Mouse (Mus musculus) MEL (cell line): ENCODE measurements around the gene Gss. TPM values are rescaled to one million over a fixed set of nuclear protein-coding genes. Genes with fewer than 3 reads are reported as not detected.

Experiments used
- DNase-seq: peaks from one replicate; pipeline ENCODE4 v3.0.0; 2011; ENCODE audit warnings: low read depth, low spot score
- H3K27ac ChIP-seq: 2 replicates; pipeline ENCODE4 v1.5.1; 2012; ENCODE audit warnings: low read depth, mild to moderate bottlenecking, control low read depth, low read length, moderate library complexity; ENCODE audit not compliant: control insufficient read depth
- H3K27me3 ChIP-seq, 2 experiments: fragments of 150-350 bp in 1 of 2; sonication (generic) in 1 of 2; 2 replicates each; pipeline ENCODE4 v1.6.1; 2012; ENCODE audit warnings: low read length in 2 of 2, mild to moderate bottlenecking in 2 of 2, improper control_type of control experiment in 1 of 2, moderate library complexity in 1 of 2; ENCODE audit not compliant: insufficient read depth in 2 of 2, control insufficient read depth in 1 of 2
- H3K36me3 ChIP-seq, 2 experiments: 2 replicates each; pipeline ENCODE4 v1.6.1; 2012 to 2014; ENCODE audit warnings: low read length in 2 of 2, improper control_type of control experiment in 1 of 2, inconsistent platforms in 1 of 2, mild to moderate bottlenecking in 1 of 2; ENCODE audit not compliant: insufficient read depth in 2 of 2, control insufficient read depth in 1 of 2
- H3K4me1 ChIP-seq, 2 experiments: fragments of 150-350 bp in 1 of 2; sonication (generic) in 1 of 2; 2 replicates each; pipeline ENCODE4 v1.6.1; 2012; ENCODE audit warnings: low read length in 2 of 2, improper control_type of control experiment in 1 of 2, mild to moderate bottlenecking in 1 of 2; ENCODE audit not compliant: insufficient read depth in 2 of 2, control insufficient read depth in 1 of 2
- H3K4me3 ChIP-seq, 2 experiments: fragments of 150-350 bp in 1 of 2; sonication (generic) in 1 of 2; 2 replicates each; pipeline ENCODE4 v1.5.1; 2012; ENCODE audit warnings: low read depth in 2 of 2, low read length in 2 of 2, mild to moderate bottlenecking in 2 of 2, moderate library complexity in 2 of 2, control low read depth in 1 of 2, improper control_type of control experiment in 1 of 2; ENCODE audit not compliant: control insufficient read depth in 1 of 2, insufficient read depth in 1 of 2
- H3K79me2 ChIP-seq: 2 replicates; pipeline ENCODE4 v1.6.1; 2012; ENCODE audit warnings: mild to moderate bottlenecking, low read length, moderate library complexity; ENCODE audit not compliant: control insufficient read depth, poor library complexity, insufficient read depth
- H3K9ac ChIP-seq: 2 replicates; pipeline ENCODE4 v1.6.1; 2012; ENCODE audit warnings: low read depth, mild to moderate bottlenecking, control low read depth, low read length, moderate library complexity; ENCODE audit not compliant: control insufficient read depth, poor library complexity, severe bottlenecking
- H3K9me3 ChIP-seq: fragments of 150-350 bp; sonication (generic); replicated peaks from 2 replicates; pipeline ENCODE4 v1.6.1; 2012; ENCODE audit warnings: mild to moderate bottlenecking, low read length, improper control_type of control experiment, moderate library complexity; ENCODE audit not compliant: insufficient read depth
- BHLHE40 ChIP-seq: IDR thresholded peaks from 2 replicates; pipeline ENCODE4 v1.6.1; 2012; ENCODE audit warnings: low read depth, mild to moderate bottlenecking, inconsistent platforms, low read length, improper control_type of control experiment, borderline replicate concordance
- CHD1 ChIP-seq: IDR thresholded peaks from 2 replicates; pipeline ENCODE4 v1.6.1; 2012; ENCODE audit warnings: low read depth, mild to moderate bottlenecking, inconsistent platforms, low read length, improper control_type of control experiment
- CTCF ChIP-seq, 3 experiments: IDR thresholded peaks in 2 of 3; conservative IDR thresholded peaks in 1 of 3; 2 replicates each; pipeline ENCODE4 v1.5.1; 2011 to 2012; ENCODE audit warnings: low read length in 3 of 3, low read depth in 2 of 3, mild to moderate bottlenecking in 2 of 3, improper control_type of control experiment in 1 of 3, inconsistent platforms in 1 of 3, mixed read lengths in 1 of 3, moderate library complexity in 1 of 3; ENCODE audit not compliant: control insufficient read depth in 1 of 3, insufficient read depth in 1 of 3, poor library complexity in 1 of 3, severe bottlenecking in 1 of 3
- E2F4 ChIP-seq: IDR thresholded peaks from 2 replicates; pipeline ENCODE4 v1.6.1; 2011; ENCODE audit warnings: low read depth, low read length, improper control_type of control experiment, borderline replicate concordance
- EP300 ChIP-seq, 2 experiments: IDR thresholded peaks; 2 replicates each; pipeline ENCODE4 v1.6.1; 2011; ENCODE audit warnings: improper control_type of control experiment in 2 of 2, low read length in 2 of 2, low read depth in 1 of 2, mild to moderate bottlenecking in 1 of 2
- ETS1 ChIP-seq: IDR thresholded peaks from 2 replicates; pipeline ENCODE4 v1.6.1; 2012; ENCODE audit warnings: low read depth, mild to moderate bottlenecking, inconsistent platforms, low read length, improper control_type of control experiment, moderate library complexity
- GATA1 ChIP-seq: IDR thresholded peaks from 2 replicates; pipeline ENCODE4 v1.6.1; 2011; ENCODE audit warnings: low read depth, low read length, improper control_type of control experiment
- KAT2A ChIP-seq: conservative IDR thresholded peaks from 2 replicates; pipeline ENCODE4 v1.6.1; 2012; ENCODE audit warnings: low read depth, low read length, improper control_type of control experiment, inconsistent platforms
- MAFK ChIP-seq: IDR thresholded peaks from 2 replicates; pipeline ENCODE4 v1.6.1; 2011; ENCODE audit warnings: low read depth, mild to moderate bottlenecking, low read length, improper control_type of control experiment, borderline replicate concordance
- MAX ChIP-seq: IDR thresholded peaks from 2 replicates; pipeline ENCODE4 v1.6.1; 2011; ENCODE audit warnings: low read length, improper control_type of control experiment
- MAZ ChIP-seq: IDR thresholded peaks from 2 replicates; pipeline ENCODE4 v1.6.1; 2012; ENCODE audit warnings: low read depth, mild to moderate bottlenecking, inconsistent platforms, low read length, improper control_type of control experiment
- MEF2A ChIP-seq: IDR thresholded peaks from 2 replicates; pipeline ENCODE4 v1.6.1; 2014; ENCODE audit warnings: low read depth, mild to moderate bottlenecking, inconsistent platforms, low read length, improper control_type of control experiment; ENCODE audit not compliant: poor library complexity, insufficient replicate concordance, severe bottlenecking; ENCODE audit errors: extremely low read depth
- MXI1 ChIP-seq: IDR thresholded peaks from 2 replicates; pipeline ENCODE4 v1.6.1; 2011; ENCODE audit warnings: mild to moderate bottlenecking, low read depth, low read length, improper control_type of control experiment
- MYB ChIP-seq: IDR thresholded peaks from 2 replicates; pipeline ENCODE4 v1.6.1; 2011; ENCODE audit warnings: mild to moderate bottlenecking, low read depth, low read length, improper control_type of control experiment
- NELFE ChIP-seq: IDR thresholded peaks from 2 replicates; pipeline ENCODE4 v1.6.1; 2011; ENCODE audit warnings: low read depth, low read length, improper control_type of control experiment
- NRF1 ChIP-seq: IDR thresholded peaks from 2 replicates; pipeline ENCODE4 v1.6.1; 2014; ENCODE audit warnings: low read depth, mild to moderate bottlenecking, inconsistent platforms, low read length, improper control_type of control experiment, moderate library complexity; ENCODE audit not compliant: poor library complexity, insufficient read depth, severe bottlenecking
- POLR2A ChIP-seq, 2 experiments: IDR thresholded peaks; 2 replicates each; pipeline ENCODE4 v1.6.1; 2011 to 2012; ENCODE audit warnings: low read length in 2 of 2, mild to moderate bottlenecking in 2 of 2, control low read depth in 1 of 2, improper control_type of control experiment in 1 of 2, low read depth in 1 of 2, moderate library complexity in 1 of 2; ENCODE audit not compliant: control insufficient read depth in 1 of 2, insufficient read depth in 1 of 2, poor library complexity in 1 of 2
- RAD21 ChIP-seq: IDR thresholded peaks from 2 replicates; pipeline ENCODE4 v1.6.1; 2011; ENCODE audit warnings: mild to moderate bottlenecking, low read depth, low read length, improper control_type of control experiment
- RCOR1 ChIP-seq: IDR thresholded peaks from 2 replicates; pipeline ENCODE4 v1.6.1; 2012; ENCODE audit warnings: low read depth, mild to moderate bottlenecking, inconsistent platforms, low read length, improper control_type of control experiment
- SIN3A ChIP-seq: IDR thresholded peaks from 2 replicates; pipeline ENCODE4 v1.6.1; 2012; ENCODE audit warnings: low read length, improper control_type of control experiment, inconsistent platforms
- TAL1 ChIP-seq: IDR thresholded peaks from 2 replicates; pipeline ENCODE4 v1.6.1; 2012; ENCODE audit warnings: mild to moderate bottlenecking, inconsistent platforms, low read length, moderate library complexity, mixed read lengths
- TBP ChIP-seq: IDR thresholded peaks from 2 replicates; pipeline ENCODE4 v1.8.0; 2011; ENCODE audit warnings: low read depth, low read length, improper control_type of control experiment
- TCF12 ChIP-seq: IDR thresholded peaks from 2 replicates; pipeline ENCODE4 v1.6.1; 2014; ENCODE audit warnings: low read depth, mild to moderate bottlenecking, inconsistent platforms, low read length, improper control_type of control experiment, moderate library complexity
- USF1 ChIP-seq: IDR thresholded peaks from 2 replicates; pipeline ENCODE4 v1.6.1; 2014; ENCODE audit warnings: low read depth, mild to moderate bottlenecking, inconsistent platforms, low read length, improper control_type of control experiment, moderate library complexity
- ZMIZ1 ChIP-seq: IDR thresholded peaks from 2 replicates; pipeline ENCODE4 v1.6.1; 2012; ENCODE audit warnings: low read depth, mild to moderate bottlenecking, inconsistent platforms, low read length, improper control_type of control experiment, moderate library complexity
- polyA plus RNA-seq, 2 experiments: library from polyadenylated mRNA; stranded (reverse) in 1 of 2; unstranded in 1 of 2; fragments of >175 nt in 1 of 2; fragments of >200 nt in 1 of 2; gene quantifications; 2 replicates each; pipeline versions ENCODE4 v1.2.1 to v1.2.4; 2012; ENCODE audit warnings: low replicate concordance in 2 of 2, low read depth in 1 of 2; ENCODE audit not compliant: insufficient read length in 2 of 2, insufficient read depth in 1 of 2, missing spikeins in 1 of 2
- total RNA-seq: library from RNA; depleted of rRNA; stranded (reverse); fragments of 300-350 nt; gene quantifications from 2 replicates; pipeline ENCODE4 v1.2.3, GENCODE M21; 2012

The Gss gene
- total and polyA plus RNA-seq, 3 experiments = 21.9 to 24.0 TPM; not detected in 1

DNA sequence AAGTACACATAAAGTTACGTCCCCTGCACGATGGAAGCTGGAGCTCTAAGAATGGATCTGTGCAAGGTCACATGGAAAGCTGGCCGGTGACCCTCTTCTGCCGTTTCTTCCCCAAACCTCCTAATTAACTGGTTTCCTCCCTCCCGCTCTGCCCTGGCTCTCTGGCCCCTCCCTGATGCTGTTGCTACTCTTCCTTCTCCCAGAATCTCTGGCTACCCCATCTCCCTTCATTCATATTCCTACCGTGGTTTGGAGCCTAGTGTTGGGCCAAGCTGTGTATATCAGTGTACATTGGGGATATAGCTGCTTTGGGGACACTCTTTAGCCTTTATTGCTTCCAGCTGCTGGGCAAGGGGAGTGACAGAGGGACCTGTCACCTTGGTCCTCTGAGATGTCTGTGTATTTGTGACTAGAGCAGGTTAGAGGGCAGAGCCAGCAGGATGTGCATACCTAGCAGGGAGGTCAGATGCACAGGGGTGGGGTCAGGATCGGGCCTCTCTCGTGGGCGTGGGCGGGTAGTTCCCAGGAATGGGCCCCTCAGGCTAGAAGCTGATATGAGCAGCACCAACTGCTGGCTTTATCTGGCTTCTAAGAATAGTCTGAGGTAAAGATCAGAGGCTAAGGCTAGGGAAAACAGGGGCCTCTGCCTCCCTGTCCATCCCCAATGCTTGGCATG is 12.1 kb upstream of the Gss start:
- peak; percentile 61 for TF ChIP-seq RCOR1
- no peak for TF ChIP-seq TAL1
- TF ChIP-seq KAT2A = no peak
- peak; percentile 96; the same call in 1 of the 2 replicates for TF ChIP-seq MEF2A
- TF ChIP-seq NELFE = no peak
- 0 out of 2 replicates have a peak, but pooled peaks have one; percentile 52 for TF ChIP-seq ZMIZ1
- TF ChIP-seq MYB = peak; percentile 72
- no peak for TF ChIP-seq MAFK
- no peak for TF ChIP-seq E2F4
- peak; percentile 65 for TF ChIP-seq GATA1
- TF ChIP-seq TBP = no peak
- peak; percentile 87 to 89 for TF ChIP-seq EP300 (IDR thresholded peaks at IDR 0.05; ENCODE audit: low read depth in 1 of 2, low read length in 2 of 2)
- TF ChIP-seq SIN3A = peak; percentile 68
- TF ChIP-seq RAD21 = no peak
- TF ChIP-seq MAX = no peak
- TF ChIP-seq CHD1 = no peak
- 0 out of 2 replicates have a peak, but pooled peaks have one; percentile 46 for TF ChIP-seq MAZ
- TF ChIP-seq USF1 = peak; percentile 6; the same call in 1 of the 2 replicates
- TF ChIP-seq BHLHE40 = 0 out of 2 replicates have a peak, but pooled peaks have one; percentile 7
- no peak for TF ChIP-seq NRF1
- peak; percentile 39; the same call in 1 of the 2 replicates for TF ChIP-seq MXI1
- peak; percentile 73; the same call in 1 of the 2 replicates for TF ChIP-seq TCF12
- no peak for TF ChIP-seq CTCF (IDR thresholded peaks at IDR 0.05 in 2 of 3, conservative IDR thresholded peaks at IDR 0.05 in 1 of 3; ENCODE audit: control insufficient read depth in 1 of 3, insufficient read depth in 1 of 3, low read depth in 2 of 3, low read length in 3 of 3, poor library complexity in 1 of 3, severe bottlenecking in 1 of 3)
- 0 out of 4 replicates have a peak, but pooled peaks of 1 of the 2 experiments have one; percentile 31 for TF ChIP-seq POLR2A (IDR thresholded peaks at IDR 0.05; ENCODE audit: control insufficient read depth in 1 of 2, insufficient read depth in 1 of 2, low read depth in 1 of 2, low read length in 2 of 2, poor library complexity in 1 of 2)
- peak; percentile 79 for TF ChIP-seq ETS1
- H3K9me3 ChIP-seq = no peaks in the 10 kb centered on the region
- peaks cover 12 to 18% of the 10 kb centered on the region in 2 experiments for H3K4me1 ChIP-seq
- peak; percentile 58 for DNase-seq
- peak overlapping the region; percentile 66 for H3K9ac ChIP-seq
- H3K36me3 ChIP-seq = peaks cover 0 to 16% of the 10 kb centered on the region in 2 experiments; a peak in 2 of 4 replicates
- H3K27ac ChIP-seq = peak overlapping the region; percentile 82
- no peaks in the 10 kb centered on the region for H3K79me2 ChIP-seq
- peak overlapping the region; percentile 40 to 49 for H3K4me3 ChIP-seq
- no peaks in the 10 kb centered on the region for H3K27me3 ChIP-seq
